Mouse (Mus musculus): ENCODE data around the gene Slc25a1.
"Not testable (repeated sequence)": the region's sequence is repeated elsewhere in the genome, so short reads cannot be mapped to it uniquely, and the experiment has no call there.

Gene Slc25a1

DNA sequence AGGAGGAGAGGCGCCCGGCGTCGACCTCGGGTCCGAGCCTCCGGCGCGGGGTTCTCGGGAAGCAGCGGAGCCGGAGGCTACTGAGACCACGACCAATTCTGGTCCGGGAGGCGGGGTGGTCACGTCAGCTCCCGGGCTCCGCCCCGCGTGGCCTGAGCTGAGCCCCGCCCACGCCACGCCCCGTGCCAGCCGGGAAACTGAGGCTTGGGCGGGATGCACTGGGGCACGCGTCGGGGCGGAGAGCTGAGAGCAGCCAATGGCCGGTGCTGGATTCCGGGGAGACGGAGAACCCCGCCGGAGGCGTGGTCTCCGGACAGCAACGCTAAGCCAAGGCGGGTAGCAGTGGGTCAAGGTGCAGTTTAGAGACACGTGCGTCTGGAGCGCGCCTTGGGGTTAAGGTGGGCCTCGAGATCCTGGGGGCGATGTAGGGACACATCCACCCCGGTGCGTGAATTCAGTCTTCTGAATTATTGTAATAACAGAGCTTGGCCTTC lies at the start of gene Slc25a1:
Gene Slc25a1 (minus strand): TSS at position 133 of the 494 bp plus-strand sequence.
- DNase-seq, result peak; percentile 73 to 79

DNA sequence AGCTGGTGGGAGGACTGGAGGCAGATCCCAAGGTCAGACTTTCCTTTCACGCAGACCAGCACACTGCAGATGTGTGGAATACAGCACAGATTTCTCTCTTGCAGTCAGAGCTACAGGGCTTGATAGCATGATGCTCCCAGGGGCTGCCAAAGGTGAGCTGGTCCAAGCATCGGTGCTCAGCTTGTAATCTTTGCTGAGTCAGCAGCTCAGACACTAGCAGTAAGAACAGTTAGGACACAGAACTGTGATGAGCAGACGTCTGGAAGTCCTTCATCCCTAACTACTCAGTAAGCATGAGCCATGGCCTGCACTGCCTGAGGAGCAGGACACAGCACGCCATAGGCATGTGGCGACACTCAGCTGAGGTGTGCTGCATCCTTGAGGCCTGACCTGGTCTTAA lies 43.8 kb upstream of the Slc25a1 start:
- no peak for DNase-seq

DNA sequence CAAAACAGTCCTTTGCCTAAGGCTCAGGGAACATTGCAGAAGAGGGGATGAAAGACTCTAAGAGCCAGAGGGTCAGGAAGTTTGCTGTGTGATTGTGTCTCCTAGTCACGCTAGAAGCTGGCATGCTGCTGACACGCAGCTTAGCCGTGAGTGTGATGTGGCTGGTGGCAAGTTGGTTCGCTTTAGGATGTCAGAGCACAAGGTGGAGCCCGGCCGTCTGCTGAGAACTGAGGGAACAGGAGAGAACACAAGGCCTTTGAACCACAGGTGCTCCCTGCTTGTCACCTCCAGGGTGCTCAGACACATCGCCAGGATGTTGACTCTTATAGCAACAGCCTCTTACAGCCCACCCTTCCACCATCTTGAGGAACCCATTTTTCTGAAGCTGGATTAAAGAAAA lies 34.1 kb upstream of the Slc25a1 start:
- no peak for DNase-seq

DNA sequence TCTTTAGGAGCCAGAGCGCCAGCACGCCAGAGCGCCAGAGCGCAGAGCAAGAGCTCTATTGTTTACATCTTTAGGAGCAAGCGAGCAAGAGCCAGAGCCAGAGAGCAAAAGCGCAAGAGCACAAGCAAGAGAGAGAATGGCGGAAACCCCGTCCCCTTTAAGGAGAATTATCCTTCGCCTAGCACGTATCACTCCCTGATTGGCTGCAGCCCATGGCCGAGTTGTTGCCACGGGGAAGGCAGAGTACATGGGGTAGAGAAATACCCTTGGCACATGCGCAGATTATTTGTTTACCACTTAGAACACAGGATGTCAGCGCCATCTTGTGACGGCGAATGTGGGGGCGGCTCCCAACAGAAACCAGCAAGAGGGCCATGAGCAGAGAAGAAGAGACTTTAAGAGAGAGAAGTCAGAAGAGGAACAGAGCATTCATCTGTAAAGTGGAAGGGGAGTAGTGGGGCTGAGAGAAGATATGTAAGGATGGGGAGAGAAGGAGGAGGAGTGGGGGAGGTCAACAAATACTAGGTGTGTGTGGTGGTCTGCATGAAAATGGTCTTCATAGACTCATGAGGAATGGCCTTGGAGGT lies 28.1 kb upstream of the Slc25a1 start:
- DNase-seq, result not testable (repeated sequence)

DNA sequence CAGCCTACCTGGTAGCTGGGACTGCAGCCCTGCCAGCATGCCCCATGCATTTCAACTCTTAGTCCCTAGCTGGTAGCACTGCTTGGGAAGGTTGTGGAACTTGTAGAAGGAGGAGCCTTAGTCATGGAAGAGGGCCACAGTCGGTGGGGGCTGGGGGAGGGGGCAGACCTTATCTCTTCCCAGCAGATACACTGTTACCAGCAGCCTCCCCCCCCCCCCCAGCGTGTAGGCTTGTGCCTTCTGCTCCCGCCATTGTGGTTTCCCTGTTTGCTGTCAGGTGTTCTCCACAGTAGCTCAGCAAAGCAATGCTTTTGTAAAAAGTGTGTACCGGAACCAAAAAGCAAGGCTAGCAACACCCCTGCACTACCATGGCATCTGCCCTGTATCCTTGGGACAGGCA lies 23.6 kb upstream of the Slc25a1 start:
- no peak for DNase-seq

DNA sequence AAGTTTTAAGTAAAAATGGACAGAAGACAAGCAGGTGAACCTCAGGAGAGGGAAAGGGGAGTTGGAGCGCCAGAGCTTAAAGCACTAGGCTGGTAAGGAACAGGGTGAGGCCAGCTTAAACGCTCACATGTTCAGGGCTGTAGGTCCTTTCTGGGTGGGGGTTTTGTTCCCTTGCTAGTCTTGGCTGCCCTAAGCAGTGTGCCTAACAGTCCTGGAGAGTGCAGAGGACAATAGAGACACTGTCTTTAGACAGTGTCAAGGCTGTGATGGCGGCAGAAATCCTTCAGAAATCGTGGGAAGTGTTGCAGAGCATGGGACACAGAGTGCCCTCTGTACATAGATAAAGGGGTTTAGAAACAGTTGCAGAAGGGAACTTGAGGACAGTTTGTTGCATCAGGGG lies 22.0 kb upstream of the Slc25a1 start:
- DNase-seq, result no peak

DNA sequence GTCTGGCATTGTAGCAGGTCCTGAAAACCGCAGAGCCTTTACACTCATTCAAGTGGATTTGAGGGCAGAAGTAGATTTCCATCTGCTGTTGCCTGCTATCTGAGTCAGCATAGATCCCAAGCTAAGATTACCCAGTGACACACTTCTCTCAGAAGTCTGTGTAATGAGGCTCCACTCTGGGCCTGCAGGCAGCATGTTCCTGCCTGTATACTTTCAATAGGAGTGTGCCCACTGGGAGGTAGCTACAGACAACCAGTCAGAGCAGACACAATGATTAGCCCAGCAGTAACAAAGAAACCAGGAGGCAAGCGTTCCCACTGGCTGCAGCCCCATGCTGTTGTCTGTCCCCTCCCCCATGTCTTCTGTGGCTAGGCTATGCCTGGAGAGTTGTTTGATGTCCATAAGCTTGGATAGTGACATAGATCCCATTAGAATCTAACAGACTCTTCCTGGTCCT lies 21.4 kb upstream of the Slc25a1 start:
- DNase-seq, result no peak

DNA sequence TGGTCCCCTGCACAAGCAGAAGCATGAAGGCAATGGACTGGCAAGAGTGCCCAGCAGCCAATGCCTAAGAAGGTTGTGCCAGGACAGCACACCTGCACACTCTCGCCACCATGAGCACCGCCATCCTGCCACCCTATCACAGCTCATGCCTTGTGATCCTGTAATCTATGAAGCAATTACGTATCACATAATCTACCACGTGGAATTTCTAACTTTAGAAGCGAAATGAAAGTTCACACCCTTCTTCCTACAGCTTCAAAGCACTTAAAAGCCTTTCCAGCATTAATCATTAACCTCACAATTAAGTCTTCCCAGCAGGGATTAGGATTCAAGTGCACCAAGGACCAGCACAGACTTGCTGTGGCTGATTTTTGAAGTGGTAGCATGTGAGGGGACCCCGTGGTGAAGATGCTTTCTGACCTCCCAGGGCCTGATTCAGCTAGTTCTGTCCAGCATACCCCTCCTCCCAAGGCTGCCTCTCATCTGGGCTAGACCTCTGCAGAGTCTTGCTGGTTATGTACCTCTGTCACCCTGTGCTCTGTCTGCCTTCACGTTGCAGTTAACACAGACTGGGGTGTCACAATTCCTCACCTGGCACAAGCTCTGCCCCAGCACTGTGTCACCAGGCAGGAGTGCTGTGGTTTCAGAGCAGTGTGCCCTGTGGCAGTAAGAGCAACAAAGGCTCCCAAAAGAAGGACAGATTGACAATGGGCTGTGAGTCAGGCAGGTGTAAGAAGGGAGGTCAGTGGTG lies 17.2 kb upstream of the Slc25a1 start:
- DNase-seq, result peak; percentile 28 to 56

DNA sequence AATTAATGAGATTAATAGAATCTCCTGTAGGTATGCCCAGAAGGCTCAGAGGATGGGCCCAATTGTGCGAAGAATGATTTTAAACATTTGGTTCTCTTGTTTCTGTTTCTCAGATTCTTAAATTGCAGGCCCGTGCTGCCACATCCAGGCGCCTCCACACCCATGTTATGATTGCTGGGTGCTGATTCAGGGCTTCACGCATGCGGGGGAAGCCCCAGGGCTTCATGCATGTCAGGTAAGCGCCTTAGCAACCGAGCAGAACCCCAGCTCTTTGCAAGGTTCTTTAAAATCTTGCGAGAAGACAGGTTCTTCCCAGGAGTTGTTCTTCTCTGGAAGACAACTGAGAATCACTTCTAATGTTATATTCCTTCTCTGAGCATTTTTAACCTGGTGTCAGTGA lies 15.4 kb upstream of the Slc25a1 start:
- DNase-seq, result no peak

DNA sequence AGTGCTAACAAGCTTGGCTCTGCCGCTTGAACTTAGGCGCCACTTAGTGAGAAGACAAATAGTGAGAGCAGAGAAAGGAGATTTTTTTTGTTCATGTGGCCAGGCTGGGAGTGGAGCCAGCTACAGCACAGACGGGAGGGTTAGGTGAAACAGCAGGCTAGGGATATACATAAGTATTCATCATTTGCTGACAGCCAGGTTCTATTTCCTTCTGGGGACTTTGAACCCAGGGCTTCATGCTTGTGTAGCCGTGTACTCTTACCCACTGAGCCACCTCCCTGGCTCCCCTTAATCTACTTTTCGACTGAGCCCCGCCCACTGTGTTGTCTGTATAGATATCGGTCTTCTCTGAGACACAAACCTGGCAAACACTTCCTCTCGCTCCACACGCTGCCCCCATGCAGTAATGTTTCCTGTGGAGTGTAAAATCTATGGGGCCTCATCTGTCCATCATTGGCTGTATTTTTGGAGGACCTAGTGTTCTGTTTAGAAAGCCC lies 11.3 kb upstream of the Slc25a1 start:
- no peak for DNase-seq

DNA sequence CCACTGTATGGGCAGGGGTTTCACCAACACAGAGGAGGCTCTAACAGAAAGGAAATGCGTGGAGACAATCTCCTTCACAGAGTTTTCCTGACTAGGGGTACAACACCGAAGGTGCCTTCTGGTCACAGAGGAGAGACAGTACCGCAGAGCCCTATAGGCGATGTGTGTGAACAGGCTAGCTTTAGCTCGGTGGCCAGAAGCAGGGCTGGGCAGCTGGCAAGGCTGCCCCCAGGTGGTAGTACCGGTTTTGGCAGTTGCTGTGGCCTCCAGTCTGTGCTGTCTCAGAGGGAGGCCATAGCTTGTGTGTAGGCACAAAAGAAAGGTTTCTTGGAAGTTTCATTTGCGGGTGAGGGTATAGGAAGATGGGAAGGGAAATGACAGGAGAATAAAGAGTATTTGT lies 10.8 kb upstream of the Slc25a1 start:
- DNase-seq, result peak; percentile 60 to 80

DNA sequence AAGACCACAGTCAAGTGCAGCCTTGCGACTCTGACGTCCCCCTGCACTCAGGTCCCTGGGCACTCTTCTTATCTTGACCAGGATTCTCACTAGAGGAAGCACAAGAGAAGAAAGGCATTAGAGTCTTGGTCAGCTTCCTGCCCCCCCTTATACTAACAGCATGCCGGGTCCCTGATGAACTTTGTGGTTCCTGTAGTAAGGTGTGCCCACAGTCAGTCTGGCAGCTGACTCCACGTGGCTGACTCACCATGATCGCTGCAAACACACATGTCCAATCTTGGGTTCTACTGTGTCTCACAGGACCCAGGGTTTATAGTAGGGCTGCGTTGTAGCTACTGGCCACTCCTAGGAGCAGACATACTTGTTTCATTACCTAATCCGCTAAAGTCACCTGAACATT lies 10.2 kb upstream of the Slc25a1 start:
- DNase-seq, result no peak

DNA sequence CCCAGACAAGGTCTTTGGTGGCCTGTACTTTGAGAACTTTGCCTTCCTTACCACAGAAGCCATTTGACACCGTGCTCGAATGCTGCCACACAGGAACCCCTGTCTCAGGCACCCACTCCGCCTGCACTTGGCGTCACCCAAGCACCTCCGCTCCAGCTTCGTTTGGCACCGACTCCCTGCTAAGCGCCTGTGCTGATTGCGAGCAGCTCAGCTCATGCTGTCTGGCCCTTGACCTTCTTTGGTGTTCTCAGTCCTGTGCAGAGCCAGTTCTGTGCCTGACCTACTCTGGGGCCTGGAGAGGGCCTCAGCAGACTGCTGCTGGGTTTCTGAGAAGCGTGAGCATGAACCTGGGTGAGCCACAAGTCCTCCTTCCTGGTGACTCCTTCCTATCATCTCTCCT lies 8.8 kb upstream of the Slc25a1 start:
- DNase-seq, result no peak

DNA sequence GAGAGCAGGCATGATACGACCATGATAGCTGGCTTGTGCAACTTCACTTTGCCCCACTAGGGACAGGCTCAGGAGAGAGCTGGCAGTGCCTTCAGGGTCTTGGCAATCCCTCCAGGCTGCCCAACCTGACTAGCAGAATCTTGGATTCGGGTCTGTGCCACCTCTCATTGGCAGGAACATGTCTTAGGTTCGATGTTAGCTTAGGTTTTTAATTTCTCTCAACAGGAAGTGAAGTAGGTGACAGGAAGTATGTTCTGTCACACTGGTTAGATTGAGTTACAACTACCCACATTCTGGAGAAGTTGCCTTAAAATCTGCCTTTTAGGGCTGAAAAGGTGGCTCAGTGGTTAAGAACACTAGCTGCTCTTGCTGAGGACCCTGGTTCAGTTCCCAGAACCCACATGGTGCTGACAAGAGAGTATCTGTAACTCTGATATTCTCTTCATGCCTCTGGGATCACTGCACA lies 6.5 kb upstream of the Slc25a1 start:
- no peak for DNase-seq

DNA sequence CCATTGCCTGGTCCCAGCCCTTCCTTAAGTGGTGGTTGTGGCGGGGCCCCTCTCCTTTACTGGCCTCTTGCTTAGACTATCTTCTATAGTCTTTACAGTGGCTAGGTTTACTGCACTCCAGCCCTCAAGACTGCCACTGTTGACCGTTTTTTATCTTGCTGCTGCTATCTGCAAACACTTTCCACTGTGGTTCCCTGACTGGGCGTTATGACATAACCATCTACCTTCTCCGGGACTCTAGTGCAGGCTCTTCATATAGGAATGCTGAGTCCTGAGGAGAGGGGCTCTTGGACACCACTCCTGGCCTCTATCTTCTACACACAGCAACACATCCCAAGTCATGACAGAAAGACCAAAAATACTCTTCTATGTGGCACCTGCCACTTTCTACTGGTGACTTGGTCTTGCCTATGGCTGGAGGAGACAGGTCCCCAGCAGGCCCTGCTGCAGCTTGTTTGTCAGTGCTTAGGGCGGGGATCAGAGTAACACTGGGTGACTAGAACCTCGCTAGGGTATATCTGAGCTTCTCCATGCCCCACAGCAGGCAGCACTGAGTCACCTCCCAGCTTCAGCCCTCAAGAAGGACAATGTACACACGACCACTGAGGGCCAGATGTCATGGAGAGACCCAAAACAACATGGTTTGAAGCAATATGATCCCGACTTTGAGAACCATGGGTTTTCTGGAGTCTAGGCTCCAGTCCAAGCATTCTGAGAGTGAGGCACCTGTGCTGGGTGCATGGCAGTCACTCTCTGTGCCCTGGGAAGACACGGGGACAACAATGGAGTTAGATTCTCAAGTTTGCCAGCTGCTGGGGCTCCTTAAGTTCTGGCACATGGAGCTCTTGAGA lies 5.8 kb upstream of the Slc25a1 start:
- no peak for DNase-seq

DNA sequence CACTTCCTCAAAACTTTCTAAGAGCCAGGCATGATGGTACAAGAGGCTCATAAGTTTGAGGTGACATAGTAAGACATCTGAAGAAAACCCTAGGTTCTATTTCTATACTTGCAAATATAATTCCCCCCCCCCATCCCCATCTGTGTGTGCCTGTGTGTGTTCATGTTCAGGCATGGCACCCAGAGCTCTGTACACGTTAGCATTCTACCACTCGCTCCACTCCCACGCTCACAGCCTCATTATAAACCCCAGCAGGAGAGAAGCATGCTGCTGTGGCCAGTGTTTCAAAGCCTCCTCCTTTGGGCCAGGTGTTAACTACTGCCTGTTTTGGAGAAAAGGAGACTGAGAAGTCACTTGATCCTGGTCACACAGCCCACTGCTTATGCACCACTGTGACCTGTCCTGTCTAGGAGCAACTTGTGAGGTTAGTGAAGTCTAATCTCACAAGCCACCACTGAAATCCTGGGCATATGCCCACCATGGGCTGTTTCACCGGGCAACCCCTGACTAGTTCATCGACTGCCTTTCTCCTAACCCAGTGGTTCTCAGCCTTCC lies 4.0 kb upstream of the Slc25a1 start:
- no peak for DNase-seq

DNA sequence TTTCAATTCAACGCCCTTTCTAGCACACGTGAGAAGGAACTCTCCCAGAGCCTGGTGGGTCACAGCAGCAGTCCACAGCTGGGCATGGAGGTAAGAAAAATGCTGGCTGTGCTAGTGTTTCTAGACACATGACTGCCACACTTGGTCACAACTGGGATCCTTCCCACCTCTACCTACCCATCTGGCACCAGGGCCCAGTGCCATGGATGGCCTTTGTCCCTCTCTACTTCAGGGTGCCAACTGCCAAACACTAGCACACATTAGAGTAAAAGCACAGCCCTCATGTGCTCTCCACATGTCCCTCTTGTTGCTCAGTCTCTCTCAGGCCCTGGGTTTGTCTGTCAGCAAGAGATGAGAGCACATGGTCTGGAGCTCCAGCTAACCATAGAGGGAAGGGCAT lies 1.6 kb upstream of the Slc25a1 start:
- no peak for DNase-seq

DNA sequence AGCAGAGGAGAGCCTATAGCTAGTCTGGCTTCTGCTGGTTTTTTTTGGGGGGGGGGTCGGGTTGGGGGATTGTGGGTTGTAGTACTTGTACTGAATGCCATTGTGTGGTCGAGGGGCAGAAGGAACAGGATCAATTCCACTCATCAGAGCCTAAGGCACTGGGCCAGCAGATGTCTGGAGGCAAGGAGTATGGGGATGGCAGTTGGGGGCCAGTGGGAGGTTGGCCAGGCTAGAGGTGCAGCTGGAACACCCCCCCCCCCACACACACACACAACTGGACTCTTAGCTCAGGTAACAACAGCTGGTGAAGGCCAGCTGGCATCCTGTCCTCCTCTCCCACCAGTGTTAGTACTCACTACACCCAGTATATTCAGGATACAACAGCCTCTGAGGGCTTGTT lies 1.2 kb upstream of the Slc25a1 start:
- no peak for DNase-seq

DNA sequence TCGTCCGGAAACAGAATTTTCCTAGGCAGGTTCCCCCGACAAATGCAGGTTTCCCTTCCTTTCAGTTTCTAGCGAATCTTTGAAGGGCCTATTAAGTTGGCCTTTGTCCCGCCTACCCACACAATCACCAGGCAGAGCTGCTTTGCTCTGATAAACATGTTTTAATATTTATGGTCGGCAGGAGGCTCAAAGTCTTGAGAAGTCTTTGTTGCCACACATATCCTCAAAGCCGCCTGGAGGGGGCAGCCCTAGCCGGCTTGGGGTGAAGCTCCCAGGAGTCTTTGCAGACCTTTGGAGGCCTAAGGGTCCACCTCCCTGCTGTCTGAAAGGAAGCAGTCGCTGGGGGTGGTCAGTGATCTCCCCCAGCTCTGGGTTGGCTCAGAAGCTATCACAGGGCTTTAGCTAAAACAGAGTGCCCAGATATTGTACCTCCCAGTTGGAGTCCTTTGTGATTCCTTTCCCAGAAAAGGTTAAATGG lies 647 bp upstream of the Slc25a1 start:
- DNase-seq, result peak; percentile 79 to 81

DNA sequence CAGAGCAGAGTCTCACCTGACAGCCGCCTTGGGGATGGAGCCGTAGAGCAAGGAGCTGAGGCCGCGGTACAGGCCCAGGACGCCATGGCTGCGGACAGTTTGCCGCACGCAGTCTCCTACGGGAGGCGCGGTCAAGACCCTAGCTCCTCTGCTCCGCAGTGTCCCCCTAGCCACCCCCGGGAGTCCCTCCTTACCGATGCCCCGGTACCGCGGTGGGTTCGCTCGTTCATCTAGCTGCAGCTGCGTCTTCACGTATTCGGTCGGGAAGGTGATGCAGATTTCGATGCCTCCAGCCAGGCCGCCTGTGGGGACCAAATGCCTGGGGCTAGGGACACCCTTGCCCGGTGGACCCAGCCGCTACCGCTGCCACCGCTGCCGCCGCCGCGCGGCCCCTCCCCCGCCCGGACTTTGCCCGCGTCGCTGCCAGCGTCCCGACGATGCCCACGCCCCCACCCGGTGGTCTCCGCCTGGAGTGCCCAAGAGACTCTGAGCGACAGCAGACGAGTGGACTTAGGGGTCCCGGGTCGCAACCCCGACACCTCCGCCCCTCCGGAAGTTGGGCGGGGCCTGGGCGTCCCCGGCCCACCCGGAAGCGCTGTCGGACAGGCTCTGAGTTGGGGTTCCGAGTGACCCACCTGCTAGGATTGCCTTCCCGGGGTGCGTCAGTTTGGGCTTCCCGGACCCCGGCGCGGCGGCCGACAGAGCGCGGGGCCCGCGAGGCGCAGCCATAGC lies 502 bp downstream of the Slc25a1 start:
- DNase-seq, result peak; percentile 36 to 47

DNA sequence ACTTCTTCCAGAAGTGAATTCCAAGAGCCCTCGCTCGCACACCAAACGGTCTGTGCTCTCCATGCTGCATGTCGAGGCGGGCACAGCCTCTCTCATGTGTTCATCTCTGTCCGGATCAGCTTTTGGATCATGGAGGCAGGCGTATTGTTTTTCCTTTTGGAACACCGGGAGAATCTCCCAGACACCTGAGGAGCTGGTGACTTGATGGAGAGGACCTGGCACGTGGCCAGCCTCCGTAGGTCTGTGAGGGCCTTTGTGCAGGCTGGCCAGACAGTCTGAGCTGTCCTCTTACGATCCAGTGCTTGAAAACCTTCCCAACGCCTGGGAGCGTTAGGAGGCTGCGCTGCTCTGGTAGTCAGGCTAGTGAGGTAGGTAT lies 5.9 kb downstream of the Slc25a1 start:
- peak in 1 of 2 experiments; percentile 40 for DNase-seq
